Comparison of ENCODE assay signal across 17 mouse cellular contexts in genomic region chr2:37648966-37649365, GRCm38 (mm10).
"Had no signal": no experiment of that assay in that cellular context is flagged by ENCODE, and none has a peak within 500 bp of the region (broad histone marks: within the 10 kb centered on the region; RNA-seq: fewer than 3 reads in every experiment).

No protein-coding gene starts in this region.

- H3K4me2 ChIP-seq: neural tube, embryonic 12.5 days; neural tube, embryonic 13.5 days; neural tube, embryonic 15.5 days; stomach, embryonic 15.5 days had no signal

- H3K9ac ChIP-seq: neural tube, embryonic 12.5 days; neural tube, embryonic 13.5 days; neural tube, embryonic 15.5 days; stomach, embryonic 15.5 days had no signal

- H3K27me3 ChIP-seq: neural tube, embryonic 12.5 days; neural tube, embryonic 13.5 days; neural tube, embryonic 15.5 days; stomach, embryonic 15.5 days had no signal

- H3K9me3 ChIP-seq: neural tube, embryonic 12.5 days; neural tube, embryonic 13.5 days; neural tube, embryonic 15.5 days; stomach, embryonic 15.5 days had no signal

- H3K4me1 ChIP-seq: neural tube, embryonic 12.5 days; neural tube, embryonic 13.5 days; neural tube, embryonic 15.5 days; stomach, embryonic 15.5 days had no signal

- DNase-seq: retina, postnatal 1 day; right cerebral cortex, adult 18-20 months; right cerebral cortex, postnatal 14 days; right cerebral cortex, postnatal 25 days; right cerebral cortex, postnatal 4 days; spleen, adult 18-20 months; thymus, adult 18-20 months; thymus, adult 2 months; thymus, postnatal 14 days; thymus, postnatal 25 days; thymus, postnatal 36 days; thymus, postnatal 4 days had no signal

- H3K36me3 ChIP-seq: neural tube, embryonic 12.5 days; neural tube, embryonic 15.5 days; stomach, embryonic 15.5 days had no signal

- H3K27ac ChIP-seq: neural tube, embryonic 12.5 days; neural tube, embryonic 13.5 days; neural tube, embryonic 15.5 days; stomach, embryonic 15.5 days; stomach, postnatal 0 days had no signal

- H3K4me3 ChIP-seq: neural tube, embryonic 12.5 days; neural tube, embryonic 13.5 days; neural tube, embryonic 15.5 days; stomach, embryonic 15.5 days had no signal
